Mouse (Mus musculus) retina, adult 2 months (tissue): Measurements from ENCODE around the gene Setd6.

Experiments used
- DNase-seq: peaks from one replicate; pipeline ENCODE4 v3.0.0-alpha.2; 2012; ENCODE audit warnings: low read depth, low spot score

Setd6 gene

GRCm38 (mm10) chr8:95709579-95709978 lies 6.1 kb upstream of the Setd6 start:
- DNase-seq = no peak

- no peak for DNase-seq
Observed at GRCm38 (mm10) chr8:95711029-95711428, 4.7 kb upstream of the Setd6 start.

DNA sequence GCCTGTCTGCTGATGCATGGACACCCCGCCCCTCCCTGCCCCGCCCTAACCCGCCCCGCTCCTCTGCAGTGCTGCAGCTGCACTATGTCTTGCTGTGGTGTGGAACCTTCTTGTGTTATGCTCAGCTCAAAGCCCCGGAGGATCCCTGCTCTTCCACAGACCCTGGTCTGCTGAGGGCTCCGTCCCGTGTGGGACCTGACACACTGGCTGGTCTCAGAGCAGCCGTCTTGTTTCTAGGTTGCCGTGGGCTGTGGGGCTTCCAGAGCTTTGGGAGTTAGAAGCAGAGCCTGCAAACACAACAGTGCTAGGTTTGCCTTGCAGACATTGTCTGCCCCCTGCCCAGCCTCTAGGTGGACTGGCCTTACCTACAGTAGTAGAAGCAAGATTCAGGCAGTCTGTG lies 3.3 kb upstream of the Setd6 start:
- no peak for DNase-seq

GRCm38 (mm10) chr8:95713100-95714010 lies 2.3 kb upstream of the Setd6 start:
- DNase-seq = no peak

GRCm38 (mm10) chr8:95714367-95714766 lies 1.3 kb upstream of the Setd6 start:
- DNase-seq = no peak

DNA sequence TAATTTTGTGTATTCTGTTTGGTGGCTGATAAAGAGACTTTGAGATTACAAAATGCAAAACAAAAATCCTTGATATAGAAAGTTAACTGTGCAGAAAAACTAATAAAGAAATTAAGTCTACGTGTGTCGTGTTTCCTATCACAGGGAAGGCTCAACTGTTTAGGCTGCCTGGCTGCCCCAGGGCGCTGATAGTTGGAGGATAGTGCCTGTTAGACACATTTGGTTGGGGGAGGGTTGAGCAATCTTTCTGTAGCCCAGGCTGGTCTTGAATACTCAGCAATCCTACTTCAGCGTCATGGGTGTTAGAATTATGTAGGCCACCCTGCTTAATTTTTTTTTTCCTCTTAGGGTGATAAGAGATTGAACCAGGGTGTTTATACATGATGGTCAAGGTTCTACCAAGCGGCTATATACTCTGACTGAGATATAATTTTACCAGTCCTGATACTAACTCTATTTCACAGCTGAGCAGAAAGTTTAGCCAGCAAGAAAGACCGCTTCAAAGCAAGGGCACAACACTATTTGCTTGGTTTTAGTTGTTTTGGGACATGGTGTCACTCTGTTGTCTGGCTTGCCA lies 756 bp upstream of the Setd6 start:
- DNase-seq = no peak

GRCm38 (mm10) chr8:95716546-95717335 lies 1.1 kb downstream of the Setd6 start:
- no peak for DNase-seq

DNA sequence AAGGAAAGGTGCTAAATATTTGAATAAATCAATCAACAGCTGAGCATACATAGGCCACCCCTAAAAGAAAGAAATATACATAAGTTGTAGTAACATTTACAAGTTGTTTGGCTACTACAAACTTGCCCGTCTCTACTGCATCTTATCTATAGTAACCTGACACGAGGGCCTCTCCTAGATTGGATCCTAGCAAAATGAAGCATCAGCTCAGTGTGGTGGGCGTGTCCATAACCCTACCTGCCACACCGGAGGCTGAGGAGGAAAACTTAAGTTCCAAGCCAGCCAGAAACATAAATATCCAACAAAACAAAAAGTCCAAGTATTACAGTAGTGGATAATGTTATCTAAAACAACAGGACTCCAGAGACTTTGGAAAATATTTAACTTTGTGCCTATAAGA lies 11.9 kb downstream of the Setd6 start:
- DNase-seq = no peak

DNA sequence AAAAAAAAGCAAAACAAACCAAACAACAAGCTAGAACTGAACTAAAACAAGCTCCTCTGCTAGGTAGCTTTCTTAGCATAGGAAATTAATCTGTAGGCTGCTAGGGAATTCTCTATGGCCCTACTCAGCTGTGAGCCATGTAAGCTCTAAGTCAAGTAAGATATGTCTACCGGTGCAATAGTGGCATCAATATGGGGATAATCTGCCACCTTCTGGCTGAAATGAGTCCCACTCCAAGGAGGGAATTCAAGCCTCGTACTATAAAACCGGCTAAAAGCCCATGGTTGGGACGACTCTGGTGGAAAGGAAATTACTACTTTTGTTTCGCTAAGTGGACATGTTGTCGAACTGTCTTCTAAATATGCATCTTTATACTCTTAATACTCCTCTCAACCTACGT lies 22.9 kb downstream of the Setd6 start:
- no peak for DNase-seq

- DNase-seq = no peak
Observed at GRCm38 (mm10) chr8:95741732-95742131, 26.1 kb downstream of the Setd6 start.

GRCm38 (mm10) chr8:95748028-95748427 lies 32.3 kb downstream of the Setd6 start:
- no peak for DNase-seq

DNA sequence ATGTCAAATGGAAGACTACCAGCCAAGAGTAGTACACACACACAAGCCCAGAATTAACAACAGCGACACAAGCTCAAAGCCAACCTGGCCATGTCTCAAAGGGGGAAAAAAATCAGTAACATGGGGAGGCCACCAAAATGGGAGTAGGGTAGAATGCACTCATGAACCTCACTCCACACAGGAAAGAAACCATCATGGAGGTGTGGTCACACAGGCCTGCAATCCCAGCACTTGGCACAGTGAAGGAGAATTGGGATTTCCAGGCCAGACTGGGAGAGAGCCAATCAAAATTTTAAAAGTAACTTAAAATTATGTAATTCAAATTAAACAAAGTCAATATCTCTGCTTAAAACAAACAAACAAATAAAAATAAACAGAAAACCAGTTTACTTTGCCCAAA lies 36.2 kb downstream of the Setd6 start:
- DNase-seq = no peak

- DNase-seq = no peak
Observed at GRCm38 (mm10) chr8:95760323-95760722, 44.6 kb downstream of the Setd6 start.

- no peak for DNase-seq
Observed at GRCm38 (mm10) chr8:95764133-95764532, 48.5 kb downstream of the Setd6 start.
